Mouse (Mus musculus): ENCODE data around the gene Thrsp. TPM values are rescaled to one million over a fixed set of nuclear protein-coding genes. Genes with fewer than 3 reads are reported as not detected.

Thrsp gene
- polyA plus RNA-seq, 1 experiment from 2014 or later = 1.7 TPM

DNA sequence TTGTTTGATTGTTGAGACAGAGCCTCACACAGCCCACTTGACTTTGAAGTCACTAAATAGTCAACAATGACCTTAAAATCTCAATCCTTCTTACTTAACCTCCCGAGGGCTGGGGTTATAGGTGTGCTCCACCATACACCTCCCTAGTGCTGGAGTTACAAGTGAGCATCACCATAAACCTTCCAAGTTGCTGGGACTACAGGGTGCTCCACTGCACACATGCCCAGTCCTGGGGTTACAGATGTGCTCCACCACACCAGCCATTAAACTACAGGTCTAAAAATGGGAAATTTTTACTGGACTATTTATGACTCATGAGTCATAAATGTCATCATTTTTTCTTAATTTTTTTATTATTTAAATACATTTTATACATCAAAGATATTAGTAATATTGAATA is 51.6 kb downstream of the Thrsp start:
- Histone ChIP-seq H3K27ac (ENCODE audit: low read length) (no peak overlapping the region), H3K36me3 (ENCODE audit: control insufficient read depth, insufficient read depth, low read length) (no peaks in the 10 kb centered on the region), H3K4me1 (ENCODE audit: control insufficient read depth, insufficient read depth, low read length) (peaks cover 1% of the 10 kb centered on the region), H3K4me2 (ENCODE audit: low read length) (no peak overlapping the region), H3K27me3 (ENCODE audit: control insufficient read depth, insufficient read depth, low read depth, low read length) (no peaks in the 10 kb centered on the region), H3K9me3 (replicated peaks; ENCODE audit: control insufficient read depth, low read length, poor library complexity, severe bottlenecking) (no peaks in the 10 kb centered on the region), H3K4me3 (ENCODE audit: low read depth, low read length) (no peak overlapping the region), H3K9ac (ENCODE audit: low read depth, low read length) (no peak overlapping the region)
- WGBS = 81% methylated on average over 1 of the region's 1 CpGs
- no peak for ATAC-seq

Other genes with a start within 250 kb of the Thrsp start
- gene Usp35, start 85.7 kb downstream of the Thrsp start, polyA plus RNA-seq (2015; fragmentation: Nextera tagmentation; extraction: Ambion mirVana) = 3.1 and 3.2 TPM in 2 replicates
- gene Kctd21, start 85.4 kb downstream of the Thrsp start, polyA plus RNA-seq (2015; fragmentation: Nextera tagmentation; extraction: Ambion mirVana) = 6.7 and 7.6 TPM in 2 replicates
- gene Alg8, start 46.1 kb downstream of the Thrsp start, polyA plus RNA-seq (2015; fragmentation: Nextera tagmentation; extraction: Ambion mirVana) = 12.3 and 12.7 TPM in 2 replicates
- gene Ndufc2, start 17.7 kb downstream of the Thrsp start, polyA plus RNA-seq (2015; fragmentation: Nextera tagmentation; extraction: Ambion mirVana) = 426 and 456 TPM in 2 replicates
- 1.2 and 1.6 TPM in 2 replicates for gene Kctd14, start 33.6 kb upstream of the Thrsp start, polyA plus RNA-seq (2015; fragmentation: Nextera tagmentation; extraction: Ambion mirVana)
- gene Ints4, start 63.2 kb upstream of the Thrsp start, polyA plus RNA-seq (2015; fragmentation: Nextera tagmentation; extraction: Ambion mirVana) = 35.5 and 36.5 TPM in 2 replicates
- 52.6 and 53.8 TPM in 2 replicates for gene Aamdc, start 161.8 kb upstream of the Thrsp start, polyA plus RNA-seq (2015; fragmentation: Nextera tagmentation; extraction: Ambion mirVana)
- 26.9 and 35.6 TPM in 2 replicates for gene Rsf1, start 162.2 kb upstream of the Thrsp start, polyA plus RNA-seq (2015; fragmentation: Nextera tagmentation; extraction: Ambion mirVana)